Mouse (Mus musculus): ENCODE results near the gene Hbp1. TPM values are rescaled to one million over a fixed set of nuclear protein-coding genes. Genes with fewer than 3 reads are reported as not detected.

Gene Hbp1
- polyA plus RNA-seq, 1 experiment: 2.0 TPM

DNA sequence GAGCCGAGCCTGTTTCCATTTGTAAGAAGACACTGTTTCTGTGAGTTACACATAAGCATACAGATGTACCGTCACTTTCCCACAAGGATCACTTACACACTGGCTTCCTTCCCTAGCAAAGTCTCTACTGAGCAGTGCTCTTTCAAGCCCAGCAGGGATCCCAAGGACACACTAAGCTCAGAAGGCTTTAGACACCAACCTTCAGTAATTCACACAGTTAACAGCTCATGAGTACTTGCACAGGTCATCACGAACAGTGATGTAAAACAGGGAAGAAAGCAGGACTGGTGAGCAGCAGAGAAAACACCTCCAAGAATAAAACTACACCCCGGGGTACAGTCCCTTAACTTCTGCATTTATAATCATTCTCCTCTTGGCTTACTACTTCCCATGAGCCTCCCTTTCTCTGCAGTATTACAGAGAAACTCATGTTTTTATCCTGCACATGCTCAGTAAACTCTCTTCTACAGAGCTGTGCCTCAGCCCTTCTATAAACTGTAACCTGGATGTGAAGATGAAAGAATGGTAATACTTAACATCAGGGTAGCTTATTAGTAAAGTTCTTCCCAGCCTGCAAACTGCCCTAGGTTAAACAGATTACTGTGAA, 11.8 kb downstream of the Hbp1 start:
- no peak for TF ChIP-seq FLI1 (IDR thresholded peaks at IDR 0.05; ENCODE audit: low read length)
- no peak for TF ChIP-seq GATA1 (IDR thresholded peaks at IDR 0.05; ENCODE audit: borderline replicate concordance, low read length)
- H3K36me3 ChIP-seq (replicated peaks; ENCODE audit: low read length): peaks cover 97% of the 10 kb centered on the region
- no peaks in the 10 kb centered on the region for H3K9me3 ChIP-seq

DNA sequence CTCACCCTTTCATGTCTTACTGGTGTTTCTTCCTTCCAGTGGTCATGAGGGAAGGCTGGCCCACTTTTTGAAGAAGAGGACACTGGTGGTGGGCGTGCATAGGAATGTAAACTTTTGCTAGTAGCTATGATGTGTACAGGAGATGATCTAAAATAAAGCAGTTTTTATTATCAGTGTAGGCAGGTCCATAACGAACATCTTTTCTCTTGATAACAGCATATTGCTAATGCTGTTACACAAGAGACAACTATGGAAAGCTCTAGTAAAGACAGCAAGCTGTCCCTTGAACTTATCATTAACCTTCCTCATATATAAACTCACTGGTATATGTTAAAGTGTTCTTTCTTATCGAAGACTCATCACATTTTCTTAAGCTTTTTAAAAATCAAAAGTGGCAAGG, 12.7 kb downstream of the Hbp1 start:
- peaks cover 97% of the 10 kb centered on the region for H3K36me3 ChIP-seq (replicated peaks; ENCODE audit: low read length)

More for the DNA sequence above, 11.8 kb downstream of the Hbp1 start:
- no peak overlapping the region for H3K4me3 ChIP-seq (replicated peaks)
- H3K4me1 ChIP-seq: peaks cover 8% of the 10 kb centered on the region
- no peaks in the 10 kb centered on the region for H3K27me3 ChIP-seq (replicated peaks)

DNA sequence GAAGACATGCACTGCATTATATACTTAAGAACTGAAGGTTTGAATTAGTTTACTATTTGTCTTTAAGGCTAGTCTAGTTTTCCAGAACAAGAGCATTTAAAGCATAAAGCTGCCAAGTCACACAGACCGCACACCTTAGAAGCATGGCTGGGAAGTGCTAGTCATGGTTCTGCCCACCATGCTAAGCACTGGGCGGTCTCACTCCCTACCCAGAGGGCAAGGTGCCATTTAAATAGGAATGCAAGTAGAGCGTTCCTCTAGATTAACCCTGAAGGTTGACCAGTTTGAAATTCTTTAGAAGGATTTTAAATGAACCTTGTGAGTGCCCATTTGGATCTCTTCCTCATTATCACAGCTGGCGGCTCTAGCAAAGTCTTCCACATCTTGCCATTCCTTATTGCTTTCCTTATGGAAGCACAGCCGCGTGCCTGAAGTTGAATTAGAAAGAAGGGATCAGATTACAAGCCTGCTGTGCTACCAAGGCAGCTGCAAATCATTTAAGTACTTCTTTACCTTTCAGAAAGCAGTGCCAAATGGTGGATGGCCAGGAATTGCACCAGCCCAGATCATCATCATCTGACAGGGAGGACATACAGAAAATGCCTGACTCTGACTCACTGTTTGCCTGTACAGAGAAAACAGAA, 13.6 kb downstream of the Hbp1 start:
- H3K4me3 ChIP-seq (replicated peaks): no peak overlapping the region
- H3K36me3 ChIP-seq (replicated peaks; ENCODE audit: low read length): peaks cover 97% of the 10 kb centered on the region
- H3K9me3 ChIP-seq: no peaks in the 10 kb centered on the region
- no peak for TF ChIP-seq GATA1 (IDR thresholded peaks at IDR 0.05; ENCODE audit: borderline replicate concordance, low read length)
- H3K27me3 ChIP-seq (replicated peaks): no peaks in the 10 kb centered on the region
- H3K4me1 ChIP-seq: no peaks in the 10 kb centered on the region

More for the DNA sequence above, 12.7 kb downstream of the Hbp1 start:
- Histone ChIP-seq H3K4me3 (replicated peaks) (no peak overlapping the region), H3K4me1 (no peaks in the 10 kb centered on the region; the same call in 1 of the 2 replicates), H3K27me3 (replicated peaks) (no peaks in the 10 kb centered on the region), H3K9me3 (no peaks in the 10 kb centered on the region)
- TF ChIP-seq FLI1 (IDR thresholded peaks at IDR 0.05; ENCODE audit: low read length) (no peak), GATA1 (IDR thresholded peaks at IDR 0.05; ENCODE audit: borderline replicate concordance, low read length) (no peak)

DNA sequence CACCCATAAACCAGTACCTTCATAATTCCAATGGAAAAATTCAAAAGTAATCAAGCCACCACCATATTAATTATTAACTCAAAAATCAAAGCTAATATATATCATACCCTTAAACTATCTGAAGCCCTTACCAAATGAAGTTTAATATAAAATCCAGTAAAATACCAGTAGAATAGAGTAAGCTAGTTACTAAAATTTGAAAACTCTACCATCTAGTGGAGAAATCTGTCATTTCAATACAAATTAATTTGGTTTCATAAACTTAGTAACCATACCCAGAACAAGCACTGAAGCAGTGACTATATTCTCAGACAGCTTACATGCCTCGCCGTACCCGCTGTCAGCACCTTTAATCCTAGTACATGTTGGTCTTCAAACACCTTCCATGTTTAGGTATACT, 18.5 kb downstream of the Hbp1 start:
- Histone ChIP-seq H3K9me3 (no peaks in the 10 kb centered on the region), H3K27me3 (replicated peaks) (no peaks in the 10 kb centered on the region), H3K36me3 (replicated peaks; ENCODE audit: low read length) (peaks cover 100% of the 10 kb centered on the region), H3K4me3 (replicated peaks) (no peak overlapping the region), H3K4me1 (no peaks in the 10 kb centered on the region)
- TF ChIP-seq FLI1 (IDR thresholded peaks at IDR 0.05; ENCODE audit: low read length): no peak
- TF ChIP-seq GATA1 (IDR thresholded peaks at IDR 0.05; ENCODE audit: borderline replicate concordance, low read length): no peak

- Histone ChIP-seq H3K4me1 (0 out of 2 replicates have a peak, but pooled peaks cover 3% of the 10 kb centered on the region), H3K27me3 (replicated peaks) (no peaks in the 10 kb centered on the region), H3K9me3 (no peaks in the 10 kb centered on the region), H3K36me3 (replicated peaks; ENCODE audit: low read length) (peaks cover 100% of the 10 kb centered on the region), H3K4me3 (replicated peaks) (no peak overlapping the region)
- TF ChIP-seq GATA1 (IDR thresholded peaks at IDR 0.05; ENCODE audit: borderline replicate concordance, low read length) (no peak), FLI1 (IDR thresholded peaks at IDR 0.05; ENCODE audit: low read length) (no peak)
Measured at GRCm38 (mm10) chr12:31928498-31928897, 21.8 kb downstream of the Hbp1 start.

GRCm38 (mm10) chr12:31926661-31927061, 23.7 kb downstream of the Hbp1 start:
- H3K36me3 ChIP-seq (replicated peaks; ENCODE audit: low read length): peaks cover 99% of the 10 kb centered on the region
- TF ChIP-seq GATA1 (IDR thresholded peaks at IDR 0.05; ENCODE audit: borderline replicate concordance, low read length) (no peak), FLI1 (IDR thresholded peaks at IDR 0.05; ENCODE audit: low read length) (no peak)
- no peaks in the 10 kb centered on the region for H3K27me3 ChIP-seq (replicated peaks)
- peaks cover 7% of the 10 kb centered on the region; the same call in 1 of the 2 replicates for H3K4me1 ChIP-seq
- no peak overlapping the region for H3K4me3 ChIP-seq (replicated peaks)
- no peaks in the 10 kb centered on the region for H3K9me3 ChIP-seq

- peaks cover 16% of the 10 kb centered on the region; the same call in 1 of the 2 replicates for H3K4me1 ChIP-seq
- peaks cover 96% of the 10 kb centered on the region for H3K36me3 ChIP-seq (replicated peaks; ENCODE audit: low read length)
- no peaks in the 10 kb centered on the region for H3K9me3 ChIP-seq
- H3K4me3 ChIP-seq (replicated peaks): no peak overlapping the region
- TF ChIP-seq FLI1 (IDR thresholded peaks at IDR 0.05; ENCODE audit: low read length): no peak
- TF ChIP-seq GATA1 (IDR thresholded peaks at IDR 0.05; ENCODE audit: borderline replicate concordance, low read length): no peak
- H3K27me3 ChIP-seq (replicated peaks): no peaks in the 10 kb centered on the region
Measured at GRCm38 (mm10) chr12:31925343-31925742, 25.0 kb downstream of the Hbp1 start.

DNA sequence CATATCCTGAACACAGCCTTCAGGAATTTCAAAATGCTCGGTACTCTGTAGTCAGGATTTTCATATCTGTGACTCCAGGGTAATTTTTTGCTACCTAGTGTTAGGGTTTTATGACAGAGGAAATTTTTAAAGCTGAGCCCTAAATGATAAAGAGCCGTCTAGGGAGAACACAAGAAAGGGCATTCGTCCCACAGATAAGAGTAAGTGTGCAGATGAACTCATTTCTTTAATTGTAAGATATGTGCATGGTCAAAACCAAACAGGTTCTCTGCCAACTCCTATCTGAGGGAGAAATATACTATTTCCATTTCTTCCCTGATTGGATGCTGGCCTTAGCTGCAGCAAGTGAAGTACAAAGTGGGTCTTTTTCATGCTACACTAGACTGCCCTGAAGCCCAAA, 26.2 kb downstream of the Hbp1 start:
- Histone ChIP-seq H3K27me3 (replicated peaks) (no peaks in the 10 kb centered on the region), H3K4me1 (peaks cover 16% of the 10 kb centered on the region; the same call in 1 of the 2 replicates), H3K36me3 (replicated peaks; ENCODE audit: low read length) (peaks cover 95% of the 10 kb centered on the region), H3K9me3 (no peaks in the 10 kb centered on the region), H3K4me3 (replicated peaks) (no peak overlapping the region)
- TF ChIP-seq GATA1 (IDR thresholded peaks at IDR 0.05; ENCODE audit: borderline replicate concordance, low read length): no peak
- TF ChIP-seq FLI1 (IDR thresholded peaks at IDR 0.05; ENCODE audit: low read length): no peak

DNA sequence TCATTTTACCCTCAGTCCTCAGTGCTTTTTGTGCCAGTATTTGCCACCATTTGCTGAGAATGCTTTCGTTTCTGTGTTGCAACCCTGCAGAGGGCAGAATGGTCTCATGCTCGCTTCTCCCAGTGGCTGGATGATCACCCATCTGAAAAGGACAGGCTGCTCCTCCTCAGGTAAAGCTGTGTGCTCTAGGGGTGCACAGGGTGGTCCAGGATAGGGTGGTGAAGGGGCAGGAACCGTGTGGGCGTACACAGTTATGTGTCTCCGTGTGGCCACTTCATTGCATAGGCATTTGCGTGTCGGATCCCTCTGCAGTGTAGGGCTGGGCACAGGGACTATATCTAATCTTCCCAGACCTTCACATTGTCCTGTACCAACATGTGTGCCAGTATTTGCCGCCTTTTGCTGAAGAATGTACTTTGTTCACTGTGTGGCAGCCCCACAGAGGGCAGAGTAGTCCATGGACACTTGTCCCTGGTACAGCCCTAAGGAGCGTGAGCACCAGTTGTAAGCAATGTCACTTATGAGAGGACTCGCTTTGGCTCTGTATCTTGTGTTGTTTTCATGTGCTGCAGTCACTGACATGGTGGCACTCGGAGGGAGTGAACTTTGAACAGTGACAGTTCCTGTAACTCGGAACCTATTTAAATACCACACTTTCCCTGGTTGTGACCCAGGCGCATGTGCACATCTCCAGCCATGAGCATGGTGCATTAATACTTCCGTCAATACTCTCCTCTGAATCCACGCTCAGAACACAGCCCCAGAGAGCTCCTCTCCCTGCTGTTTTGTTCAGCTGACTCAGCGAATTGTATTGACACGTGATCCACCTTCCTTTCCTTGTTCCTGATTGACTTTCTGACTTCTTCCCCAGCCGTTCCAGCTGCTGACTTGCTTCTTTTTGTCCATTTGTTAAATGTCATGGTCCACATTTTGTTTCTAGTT, 29.6 kb downstream of the Hbp1 start:
- Histone ChIP-seq H3K36me3 (replicated peaks; ENCODE audit: low read length) (peaks cover 87% of the 10 kb centered on the region), H3K4me1 (peaks cover 24% of the 10 kb centered on the region), H3K27me3 (replicated peaks) (no peaks in the 10 kb centered on the region), H3K9me3 (no peaks in the 10 kb centered on the region), H3K4me3 (replicated peaks) (no peak overlapping the region)
- TF ChIP-seq GATA1 (IDR thresholded peaks at IDR 0.05; ENCODE audit: borderline replicate concordance, low read length) (no peak), FLI1 (IDR thresholded peaks at IDR 0.05; ENCODE audit: low read length) (no peak)
